Mouse (Mus musculus) adrenal gland, postnatal 14 days (tissue): Measurements from ENCODE around the gene Sub1. TPM values are rescaled to one million over a fixed set of nuclear protein-coding genes. Genes with fewer than 3 reads are reported as not detected.
A peak's percentile ranks its signal among the peaks of the same experiment; 100 is the strongest.

Experiments used
- DNase-seq: peaks from one replicate; pipeline ENCODE4 v3.0.0; 2021; ENCODE audit warnings: mixed read lengths
- total RNA-seq: library from RNA; stranded (reverse); gene quantifications from 2 replicates; pipeline ENCODE4 v1.2.3, GENCODE M21; 2021

The Sub1 gene
- total RNA-seq, 1 experiment from 2014 or later = 251 TPM

- DNase-seq = no peak
Observed at GRCm38 (mm10) chr15:12013532-12014196, 16.9 kb upstream of the Sub1 start.

DNA sequence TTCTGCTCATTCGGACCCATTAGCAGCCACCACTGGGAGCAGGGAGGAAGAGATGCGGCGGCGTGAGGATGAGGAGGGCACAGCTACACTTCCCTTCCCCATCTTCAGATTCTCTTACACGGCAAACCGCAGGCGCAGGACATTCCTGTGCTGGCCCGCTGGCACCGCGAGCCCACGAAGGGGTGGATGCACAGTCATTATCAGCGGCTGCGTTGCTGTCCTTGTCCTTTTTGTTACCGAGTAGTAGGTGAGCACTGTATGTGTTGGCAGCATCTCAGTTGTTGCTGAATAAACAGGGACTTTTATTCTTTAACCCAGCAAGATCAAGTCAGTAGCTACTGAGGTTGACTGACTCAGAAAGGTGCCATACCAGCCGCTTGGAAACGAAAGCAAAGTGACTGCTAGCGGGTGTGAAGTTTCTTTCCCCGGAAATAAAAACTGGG, 13.8 kb upstream of the Sub1 start:
- DNase-seq = peak; percentile 19

- peak; percentile 9 for DNase-seq
Observed at GRCm38 (mm10) chr15:12009712-12010601, 13.2 kb upstream of the Sub1 start.

DNA sequence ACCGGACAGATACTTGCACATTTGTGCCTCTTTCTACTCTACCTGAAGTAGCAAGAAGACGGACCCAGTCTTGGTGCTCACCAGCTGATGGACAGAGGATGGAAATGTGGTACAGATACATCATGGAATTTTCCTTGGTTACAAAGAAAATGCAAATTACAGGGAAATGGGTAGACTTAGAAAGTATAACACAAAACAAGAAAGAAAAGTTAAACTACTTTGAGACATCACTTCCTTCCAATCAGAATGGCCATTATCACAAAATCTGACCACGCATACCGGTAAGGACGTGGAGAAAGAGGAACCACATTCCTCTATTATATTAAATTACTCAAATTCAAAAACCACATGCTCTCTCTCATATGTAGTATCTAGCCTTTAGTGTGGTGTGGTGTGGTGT, 12.1 kb upstream of the Sub1 start:
- DNase-seq = no peak

GRCm38 (mm10) chr15:12007971-12008800, 11.4 kb upstream of the Sub1 start:
- DNase-seq = no peak

GRCm38 (mm10) chr15:12007421-12007820, 10.6 kb upstream of the Sub1 start:
- no peak for DNase-seq

- DNase-seq = no peak
Observed at GRCm38 (mm10) chr15:12006169-12006568, 9.4 kb upstream of the Sub1 start.

DNA sequence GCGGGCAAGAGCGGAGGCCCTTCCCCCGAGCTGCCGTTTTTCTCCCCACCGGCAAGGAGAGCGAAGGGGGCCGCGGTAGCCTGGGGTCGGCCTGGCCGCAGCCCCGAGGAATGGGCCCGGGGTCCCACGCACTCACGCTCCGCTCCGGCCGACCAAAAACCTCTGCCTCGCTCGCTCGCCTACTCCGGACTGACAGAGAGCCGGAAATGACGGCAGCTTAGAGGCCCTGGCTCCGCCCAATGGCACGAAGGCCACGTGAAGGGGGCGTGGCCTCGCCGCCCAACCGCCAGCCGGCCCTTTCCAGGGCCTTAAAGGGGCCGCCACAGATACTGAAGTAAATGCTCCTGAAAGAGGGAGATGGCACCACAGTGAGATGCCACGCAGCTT, 975 bp downstream of the Sub1 start:
- peak; percentile 96 for DNase-seq

DNA sequence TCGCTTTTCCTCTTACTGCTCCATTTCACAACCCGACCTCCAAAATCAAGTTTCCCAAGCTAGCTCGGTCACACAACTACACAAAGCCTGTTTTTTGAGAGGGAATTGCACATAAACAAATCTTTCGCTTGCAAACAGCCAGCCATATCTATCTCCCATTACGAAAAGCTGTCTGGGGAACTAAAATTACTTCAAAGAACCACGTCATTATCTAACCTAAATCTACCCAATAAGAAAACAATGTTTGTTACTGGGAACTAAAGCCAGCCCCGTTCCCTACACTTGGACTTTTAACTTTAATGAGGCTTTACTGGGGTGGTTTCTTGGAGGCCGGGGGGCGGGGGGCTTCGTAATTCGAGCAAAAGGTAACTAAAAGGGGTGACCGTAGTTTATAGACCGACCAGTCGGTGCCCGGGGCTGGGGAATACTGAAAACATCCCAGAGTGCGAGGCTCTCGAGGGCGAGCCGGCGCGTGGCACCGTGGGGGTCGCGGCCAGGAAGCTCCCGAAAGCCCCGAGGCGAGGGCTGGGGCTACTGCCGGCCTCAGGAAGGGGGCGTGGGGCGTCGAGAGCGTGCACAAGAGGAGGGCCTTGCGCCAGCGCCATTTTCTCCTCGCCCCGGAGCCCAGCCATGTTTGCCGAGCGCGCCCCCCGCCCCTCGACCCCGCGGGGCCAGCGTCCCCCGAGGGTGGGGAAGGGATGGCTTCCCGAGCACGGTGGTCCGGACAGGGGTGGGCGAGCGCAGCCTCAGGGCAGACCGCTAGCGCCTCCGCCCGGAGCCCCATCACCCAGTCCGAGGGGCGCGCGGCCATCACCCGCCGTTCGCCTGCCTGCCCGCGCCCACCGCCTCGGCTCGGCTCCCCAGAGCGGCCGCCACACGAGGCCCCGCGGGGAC, 1.6 kb downstream of the Sub1 start:
- peak; percentile 84 for DNase-seq

GRCm38 (mm10) chr15:11994006-11994405, 2.8 kb downstream of the Sub1 start:
- DNase-seq = no peak

DNA sequence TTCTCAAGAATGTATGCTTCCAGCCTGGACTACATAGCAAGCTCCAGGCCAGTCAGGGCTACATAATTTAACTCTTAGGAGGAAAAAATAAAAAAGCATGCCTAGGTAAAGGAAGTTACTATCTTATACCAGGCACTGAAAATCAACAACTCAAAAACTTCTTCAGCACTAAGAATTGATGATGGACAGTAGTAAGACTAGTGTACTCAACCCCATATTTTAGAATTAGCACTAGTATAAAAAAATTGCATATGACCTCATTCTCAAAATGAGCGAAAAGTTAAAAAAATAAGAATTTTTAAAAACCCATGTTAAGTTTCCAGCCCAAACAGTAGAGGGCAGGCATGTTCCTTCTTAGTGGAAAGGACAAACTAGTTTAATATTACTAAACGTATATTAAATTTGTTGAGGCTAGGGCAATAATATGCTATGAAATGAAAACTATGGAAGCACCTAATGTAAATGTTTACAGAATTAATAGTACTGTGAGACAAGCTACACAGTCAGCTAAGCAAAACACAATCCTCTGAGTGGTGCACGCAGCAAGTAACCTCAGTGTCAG, 5.2 kb downstream of the Sub1 start:
- DNase-seq = no peak

GRCm38 (mm10) chr15:11988580-11988979, 8.2 kb downstream of the Sub1 start:
- DNase-seq = no peak

GRCm38 (mm10) chr15:11987892-11988291, 8.9 kb downstream of the Sub1 start:
- DNase-seq = no peak

GRCm38 (mm10) chr15:11981985-11982384, 14.8 kb downstream of the Sub1 start:
- no peak for DNase-seq

DNA sequence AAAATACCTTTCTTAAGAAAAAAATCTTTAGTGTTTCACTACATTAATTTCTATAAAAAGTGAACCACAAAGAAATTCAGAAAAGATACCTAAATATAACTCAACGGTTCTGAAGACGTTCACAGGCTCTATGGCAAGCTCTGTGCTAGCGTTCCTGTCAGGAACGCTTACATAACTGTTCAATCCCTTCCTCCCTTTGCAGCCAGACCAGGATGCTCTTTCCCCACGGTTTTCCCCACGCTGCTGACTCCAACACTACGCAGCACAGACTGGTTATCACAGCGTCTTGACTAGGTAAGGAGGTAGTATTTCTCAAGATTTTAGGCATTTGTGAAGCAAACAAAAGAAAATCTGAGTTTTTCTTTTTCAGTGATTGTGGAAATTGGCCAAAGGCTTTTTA, 15.3 kb downstream of the Sub1 start:
- DNase-seq = no peak

GRCm38 (mm10) chr15:11978175-11978574, 18.6 kb downstream of the Sub1 start:
- DNase-seq = no peak

DNA sequence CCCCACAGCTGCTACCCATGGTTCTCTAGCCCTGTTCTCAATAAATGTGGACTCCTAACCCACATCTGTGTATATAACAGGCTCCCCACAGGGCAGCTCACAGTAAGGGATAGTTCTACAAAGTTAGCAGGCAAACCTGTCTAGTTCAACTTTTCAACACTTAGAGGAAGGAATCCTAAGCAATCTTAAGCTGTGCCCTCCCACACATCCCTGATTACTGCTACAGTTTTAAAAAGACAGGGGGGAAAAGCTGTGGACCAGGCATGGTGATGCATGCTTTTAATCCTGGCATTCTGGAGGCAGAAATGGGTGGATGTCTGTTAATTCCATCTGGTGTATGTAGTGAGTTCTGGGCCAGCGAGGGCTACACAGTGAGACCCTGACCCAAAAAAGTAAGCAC, 19.7 kb downstream of the Sub1 start:
- no peak for DNase-seq

DNA sequence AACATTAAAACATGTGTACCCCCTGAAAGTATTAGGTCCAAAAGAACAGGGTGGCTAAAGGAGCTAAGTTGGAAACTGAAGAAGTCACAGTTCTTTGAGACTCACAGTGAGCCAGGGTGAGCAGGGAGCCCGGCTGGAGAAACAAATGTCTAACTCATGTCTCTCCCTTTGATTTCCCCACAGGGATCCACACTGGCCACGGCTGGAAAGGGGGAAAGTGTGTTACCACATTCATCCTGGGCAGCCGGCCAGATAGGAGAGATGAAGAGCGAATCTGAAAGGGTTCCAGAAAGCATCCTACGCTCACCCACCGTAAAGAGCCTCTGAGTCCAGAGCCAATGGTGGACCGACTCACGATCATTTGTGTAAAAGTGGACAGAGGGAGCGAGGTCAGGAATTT, 20.9 kb downstream of the Sub1 start:
- DNase-seq = peak; percentile 12

DNA sequence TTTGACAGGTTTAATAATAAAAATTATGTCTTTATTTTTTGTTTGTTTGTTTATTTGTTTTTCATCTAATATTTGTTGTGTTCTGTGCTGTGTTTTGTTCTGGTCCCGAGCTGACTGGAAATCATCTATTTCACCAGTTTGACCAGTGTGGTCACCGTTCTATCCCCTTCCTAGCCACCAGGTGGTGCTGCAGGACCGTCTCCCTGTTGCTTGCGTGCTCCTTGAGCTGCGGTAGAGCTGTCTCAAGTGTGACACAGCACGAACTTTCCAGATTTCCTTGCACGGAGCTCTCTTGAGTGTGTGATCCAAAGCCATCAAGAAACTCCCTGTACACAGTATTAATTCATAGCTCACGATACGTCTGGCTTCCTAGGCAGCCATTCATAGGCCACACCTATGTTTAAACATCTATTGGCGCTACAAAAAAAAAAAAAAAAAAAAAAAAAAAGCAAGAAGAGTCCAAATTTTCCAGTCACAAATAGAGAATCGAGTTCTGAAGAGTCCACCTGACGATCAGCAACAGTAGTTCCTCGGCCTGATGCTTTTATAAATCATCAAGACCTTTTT, 24.8 kb downstream of the Sub1 start:
- DNase-seq = peak; percentile 89

DNA sequence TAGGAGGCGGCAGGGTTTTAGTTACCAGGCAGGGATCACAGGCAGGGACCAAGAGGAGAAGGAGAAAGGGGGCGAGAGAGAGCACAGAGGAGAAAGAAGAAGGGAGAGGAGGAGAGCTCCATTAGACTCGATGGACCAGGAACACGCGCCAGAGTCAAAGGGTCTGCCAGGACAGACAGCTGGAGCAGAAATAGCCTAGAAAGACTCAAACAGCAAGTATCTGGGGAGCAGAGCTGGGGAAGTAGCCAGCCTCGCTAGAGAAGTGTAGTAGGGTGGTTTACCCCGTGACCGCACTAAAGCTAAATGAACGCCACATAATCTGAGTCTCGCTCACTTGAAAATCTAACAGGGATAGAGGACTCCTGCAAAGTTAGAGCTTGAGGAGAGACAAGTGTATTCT, 26.2 kb downstream of the Sub1 start:
- no peak for DNase-seq

DNA sequence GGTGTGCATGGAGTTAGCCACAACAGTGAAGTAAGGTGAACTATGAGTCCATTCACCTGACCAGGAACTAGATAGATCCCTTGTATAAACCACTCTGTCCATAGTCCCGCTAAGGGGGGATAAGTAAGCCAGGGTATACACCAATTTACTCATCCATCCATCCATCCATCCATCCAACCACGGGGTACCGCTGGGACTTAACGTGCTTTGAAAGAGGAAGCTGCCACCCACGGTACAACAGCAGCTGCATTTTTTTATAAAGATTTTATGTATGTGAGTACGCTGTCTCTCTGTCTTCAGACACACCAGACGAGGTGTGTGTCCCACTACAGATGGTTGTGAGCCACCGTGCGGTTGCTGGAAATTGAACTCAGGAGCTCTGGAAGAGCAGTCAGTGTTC, 27.9 kb downstream of the Sub1 start:
- no peak for DNase-seq
